Mouse (Mus musculus): ENCODE results near the gene Cdhr1.
"Not testable (repeated sequence)": the region's sequence is repeated elsewhere in the genome, so short reads cannot be mapped to it uniquely, and the experiment has no call there.

The Cdhr1 gene

DNA sequence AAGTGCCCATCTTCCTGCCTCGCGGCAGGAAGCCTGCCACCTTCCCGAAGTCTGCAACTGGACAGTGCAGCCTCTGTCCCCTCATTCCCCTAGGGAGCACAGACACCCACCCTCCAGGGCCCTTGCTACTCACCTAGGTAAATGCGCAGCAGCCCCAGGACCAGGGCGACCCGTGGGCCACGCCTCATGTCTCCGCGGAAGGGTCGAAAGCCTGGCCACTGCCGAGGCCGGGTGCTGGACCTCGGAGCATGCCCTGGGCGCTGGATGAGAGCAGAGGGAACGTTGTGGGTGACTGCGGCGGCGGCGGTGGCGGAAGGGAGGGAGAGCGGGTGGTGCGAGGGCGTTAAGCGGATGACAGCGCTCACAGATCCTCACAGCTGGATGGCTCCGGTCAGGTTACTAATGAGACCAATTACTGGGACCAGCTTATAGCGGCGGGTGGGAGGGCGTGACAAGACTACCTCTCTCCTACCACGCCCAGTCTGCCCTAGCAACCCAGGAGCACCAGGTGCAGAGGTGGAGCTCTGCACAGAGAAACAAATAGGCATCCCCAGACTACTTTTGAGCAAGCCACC lies at the start of gene Cdhr1:
TSS of gene Cdhr1 (minus strand) at position 392 of the 575 bp plus-strand sequence.
- DNase-seq (ENCODE audit: low spot score): no peak

DNA sequence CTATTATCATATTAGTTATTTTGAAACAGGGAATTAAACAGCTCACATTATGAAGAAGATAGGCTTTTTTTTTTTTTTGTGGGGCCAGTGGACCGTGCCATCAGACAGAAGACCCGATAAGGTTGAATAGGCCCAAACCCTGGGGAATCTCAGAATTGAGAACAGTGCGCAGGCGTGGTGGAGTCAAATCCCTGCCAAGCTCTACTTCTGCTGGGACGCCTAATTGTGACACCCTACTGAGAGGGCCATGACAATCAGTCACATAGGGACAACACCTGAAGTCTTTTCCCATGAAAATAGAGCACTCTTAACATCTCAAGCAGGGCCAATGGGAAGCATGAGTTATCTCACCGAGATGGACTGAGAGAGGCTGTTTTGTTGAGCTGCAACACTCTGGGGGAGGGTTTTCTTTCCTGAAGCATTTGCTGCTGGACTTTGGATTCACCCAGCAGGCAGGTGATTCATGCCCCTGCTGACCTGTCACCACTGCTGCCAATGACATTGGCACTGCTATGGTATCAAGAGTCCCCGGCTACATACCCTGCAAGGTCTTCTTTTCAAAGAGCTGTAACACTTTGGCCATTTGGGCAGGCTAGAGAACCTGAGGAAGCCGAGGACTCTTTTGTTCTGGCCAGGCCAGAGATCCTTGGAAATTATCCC lies 41.0 kb upstream of the Cdhr1 start:
- DNase-seq (ENCODE audit: low spot score): no peak

DNA sequence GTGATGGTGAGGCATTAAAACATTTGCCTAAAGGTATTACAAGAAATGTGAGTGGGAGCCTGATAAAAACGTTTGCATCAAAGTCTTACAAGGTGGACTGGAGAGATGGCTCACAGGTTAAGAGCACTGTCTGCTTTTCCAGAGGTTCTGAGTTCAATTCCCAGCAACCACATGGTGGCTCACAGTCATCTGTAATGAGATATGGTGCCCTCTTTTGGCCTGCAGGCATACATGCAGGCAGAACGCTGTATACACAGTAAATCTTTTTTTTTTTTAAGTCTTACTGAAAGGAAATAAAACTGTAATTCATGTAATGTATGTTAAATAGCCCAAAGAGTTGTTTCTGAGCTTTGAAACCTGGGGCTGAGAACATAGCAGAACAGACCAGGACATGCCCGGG lies 39.4 kb upstream of the Cdhr1 start:
- DNase-seq (ENCODE audit: low spot score): not testable (repeated sequence)

DNA sequence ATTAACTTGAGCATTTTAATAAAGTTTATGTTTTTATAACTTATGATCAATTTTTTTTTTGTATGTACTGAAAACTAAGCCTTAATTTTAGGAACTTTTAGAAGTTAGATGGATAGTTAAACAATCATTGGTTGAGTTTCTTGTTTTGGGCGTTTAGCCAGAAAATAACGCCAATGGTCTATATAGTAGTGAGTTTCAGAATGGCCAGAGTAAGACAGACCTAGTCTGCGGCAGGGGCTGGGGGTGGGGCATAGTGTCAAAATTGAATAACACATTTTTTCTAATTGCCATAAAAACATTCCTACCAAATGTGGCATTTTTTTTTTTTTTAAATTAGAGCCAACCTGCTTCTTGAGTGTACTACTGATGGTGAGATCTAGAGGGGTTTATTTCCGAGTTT lies 38.0 kb upstream of the Cdhr1 start:
- no peak for DNase-seq (ENCODE audit: low spot score)

DNA sequence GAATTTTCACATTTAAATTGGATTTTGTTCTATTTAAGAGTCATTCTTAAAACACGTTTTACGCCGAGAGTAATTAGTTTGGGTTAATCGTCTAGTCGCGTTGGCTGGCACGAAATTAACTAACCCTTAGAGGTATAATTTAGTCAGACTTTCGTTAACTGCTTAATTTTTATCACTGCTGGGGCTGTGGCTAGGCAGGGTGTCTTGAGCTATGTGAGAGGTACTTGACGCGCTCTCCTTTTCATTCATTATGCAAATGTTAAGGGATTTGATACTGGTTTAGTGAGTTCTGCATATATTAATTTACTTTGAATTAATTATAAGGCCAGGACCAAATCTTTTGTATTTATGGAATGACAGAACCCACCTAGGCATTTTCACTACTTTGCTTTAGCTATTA lies 37.5 kb upstream of the Cdhr1 start:
- no peak for DNase-seq (ENCODE audit: low spot score)

DNA sequence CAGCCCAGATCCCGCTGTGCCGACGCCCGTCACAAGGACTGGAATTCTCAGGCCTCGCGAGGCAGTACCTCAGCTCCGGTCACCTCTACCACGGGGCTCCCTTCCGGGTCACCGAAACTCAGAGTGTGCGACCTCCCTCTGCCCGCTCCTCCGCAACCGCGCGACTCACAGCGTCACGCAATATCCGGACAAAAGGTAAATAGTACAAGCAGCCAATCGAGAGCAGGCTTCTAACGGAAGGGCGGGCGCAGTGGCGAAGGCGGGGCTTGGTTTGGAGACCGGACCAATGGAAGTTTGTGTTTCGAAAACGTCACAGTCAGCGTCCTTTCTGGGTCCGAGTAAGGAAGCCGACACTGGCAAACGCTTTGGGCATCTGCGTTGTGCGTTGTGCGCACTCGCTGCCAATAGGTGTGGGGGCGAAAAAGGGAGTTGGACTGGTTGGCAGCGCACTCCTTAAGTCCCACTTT lies 37.0 kb upstream of the Cdhr1 start, which contains the start of gene Ghitm:
TSS of gene Ghitm (minus strand) at position 146 of the 467 bp plus-strand sequence.
- peak; percentile 79 for DNase-seq (ENCODE audit: low spot score)

GRCm38 (mm10) chr14:37134304-37135126 lies 36.4 kb upstream of the Cdhr1 start:
- peak; percentile 26 for DNase-seq (ENCODE audit: low spot score)

DNA sequence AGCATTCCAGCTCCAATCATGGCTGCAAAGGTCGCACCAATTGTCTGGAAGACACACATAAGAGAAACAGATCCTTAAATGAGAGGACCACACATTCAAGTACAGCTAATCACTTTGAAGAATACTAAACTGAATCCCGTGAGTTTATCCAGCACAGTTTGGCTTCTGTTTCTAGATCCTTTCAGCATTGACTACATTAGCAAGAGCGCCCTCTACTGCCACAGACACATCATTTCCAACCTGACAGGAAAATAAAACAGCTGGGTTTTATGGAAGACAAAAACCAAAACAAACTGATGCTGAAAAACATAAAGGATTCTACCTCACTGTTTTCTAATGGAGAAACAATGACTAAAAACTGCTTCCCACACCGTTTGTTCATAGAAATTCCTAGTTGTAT lies 29.5 kb upstream of the Cdhr1 start:
- DNase-seq (ENCODE audit: low spot score): no peak

DNA sequence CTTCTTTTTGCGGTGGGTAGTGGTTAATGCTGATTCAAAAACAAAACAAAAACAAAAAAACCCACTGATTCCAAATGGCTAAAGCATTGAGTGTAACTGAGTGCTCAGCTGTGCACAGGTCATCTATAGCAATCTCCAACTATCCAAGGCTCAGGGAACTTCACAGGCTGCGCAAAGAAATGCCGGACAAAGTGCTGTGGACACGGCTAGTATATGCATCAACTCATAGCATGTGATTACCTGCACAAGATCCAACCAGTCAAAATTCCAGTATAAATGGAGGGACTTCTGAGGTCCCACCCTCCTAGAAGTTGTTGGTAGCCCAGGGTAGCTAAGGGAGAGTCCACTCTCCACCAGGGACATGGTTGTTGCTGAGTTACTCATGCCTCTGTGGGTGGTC lies 21.1 kb upstream of the Cdhr1 start:
- no peak for DNase-seq (ENCODE audit: low spot score)

- DNase-seq (ENCODE audit: low spot score): no peak
Observed at GRCm38 (mm10) chr14:37113922-37114321, 15.8 kb upstream of the Cdhr1 start, which contains the start of gene 2610528A11Rik. Gene 2610528A11Rik, minus strand, starts transcription at chr14:37114022.

GRCm38 (mm10) chr14:37112931-37113330 lies 14.8 kb upstream of the Cdhr1 start:
- no peak for DNase-seq (ENCODE audit: low spot score)

- no peak for DNase-seq (ENCODE audit: low spot score)
Observed at GRCm38 (mm10) chr14:37111371-37111770, 13.2 kb upstream of the Cdhr1 start.

- no peak for DNase-seq (ENCODE audit: low spot score)
Observed at GRCm38 (mm10) chr14:37110456-37110855, 12.3 kb upstream of the Cdhr1 start.

GRCm38 (mm10) chr14:37109975-37110374 lies 11.8 kb upstream of the Cdhr1 start:
- DNase-seq (ENCODE audit: low spot score): no peak

DNA sequence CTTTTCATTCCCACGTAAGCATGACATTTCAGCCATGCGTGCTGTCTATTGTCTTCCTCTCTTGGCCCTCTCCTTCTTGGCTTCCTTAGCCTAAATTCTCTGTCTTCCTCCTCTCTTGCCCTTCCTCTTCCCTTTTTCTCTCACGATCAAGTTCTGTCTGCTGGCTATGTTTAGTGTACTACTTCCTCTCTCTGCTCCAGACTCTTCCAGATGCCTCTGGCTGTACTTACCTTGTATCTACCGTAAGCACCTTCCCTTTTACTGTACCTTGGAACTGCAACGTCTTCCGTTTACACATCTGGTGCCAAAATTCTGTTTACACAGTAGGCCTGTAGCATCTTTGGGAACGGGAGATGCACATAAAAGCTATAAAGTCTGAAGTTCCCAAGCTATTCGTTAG lies 11.3 kb upstream of the Cdhr1 start:
- no peak for DNase-seq (ENCODE audit: low spot score)

- no peak for DNase-seq (ENCODE audit: low spot score)
Observed at GRCm38 (mm10) chr14:37105846-37106245, 7.7 kb upstream of the Cdhr1 start.

GRCm38 (mm10) chr14:37104747-37105146 lies 6.6 kb upstream of the Cdhr1 start:
- DNase-seq (ENCODE audit: low spot score): no peak

DNA sequence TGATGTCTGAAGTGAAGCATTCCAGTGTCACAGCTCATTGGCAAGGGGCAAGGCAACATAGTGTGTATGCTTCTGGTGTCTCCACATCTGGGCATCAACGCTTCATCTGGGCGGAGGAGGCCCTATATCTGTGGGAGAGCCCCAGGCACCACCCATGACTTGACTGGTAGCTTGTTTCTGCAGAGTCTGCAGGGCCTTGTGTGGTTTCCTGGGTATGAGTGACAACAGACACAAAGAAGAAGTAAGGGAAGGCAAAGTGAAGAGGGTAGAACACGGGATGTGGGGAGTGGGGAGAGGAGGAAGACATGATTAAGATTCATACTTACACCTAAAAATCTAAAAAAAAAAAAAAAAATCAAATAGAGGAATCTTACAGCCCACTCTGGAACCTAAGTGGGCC lies 4.3 kb upstream of the Cdhr1 start:
- no peak for DNase-seq (ENCODE audit: low spot score)

GRCm38 (mm10) chr14:37101531-37101930 lies 3.4 kb upstream of the Cdhr1 start:
- no peak for DNase-seq (ENCODE audit: low spot score)

DNA sequence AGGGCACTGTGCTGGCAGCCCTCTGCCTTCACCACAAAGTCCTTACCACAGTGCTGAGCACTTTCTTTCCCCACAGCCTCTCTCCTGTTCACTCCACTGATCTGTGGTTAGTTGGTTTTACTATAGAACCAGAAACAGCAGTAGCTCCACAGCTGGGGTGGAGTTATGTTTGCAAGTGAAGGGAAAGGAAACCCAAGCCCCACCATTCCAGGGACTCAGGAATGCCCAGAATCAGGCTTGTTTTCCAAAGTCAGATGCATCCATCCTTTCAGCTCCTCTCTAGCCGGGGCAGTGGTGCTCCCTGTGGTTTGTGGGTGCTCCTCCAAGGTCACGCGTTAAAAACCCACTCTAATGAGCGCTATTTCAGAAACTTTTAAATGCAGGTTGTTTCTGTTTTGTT lies 2.6 kb downstream of the Cdhr1 start:
- no peak for DNase-seq (ENCODE audit: low spot score)

- DNase-seq (ENCODE audit: low spot score): no peak
Observed at GRCm38 (mm10) chr14:37094436-37094835, 3.7 kb downstream of the Cdhr1 start.

GRCm38 (mm10) chr14:37083755-37084154 lies 14.4 kb downstream of the Cdhr1 start:
- DNase-seq (ENCODE audit: low spot score): no peak

GRCm38 (mm10) chr14:37080724-37081123 lies 17.4 kb downstream of the Cdhr1 start:
- DNase-seq (ENCODE audit: low spot score): no peak

Data from urinary bladder, postnatal 10 days (tissue).